Mouse (Mus musculus) intestine, embryonic 16.5 days (tissue): ENCODE data around the gene Cxcr6. TPM values are rescaled to one million over a fixed set of nuclear protein-coding genes. Genes with fewer than 3 reads are reported as not detected.

ENCODE experiments used
- ATAC-seq: fragments of 200-750 bp; cut with Nextera tagmentation; 2 replicates; pipeline ENCODE4 v1.8.0; 2017; ENCODE audit warnings: moderate TSS enrichment, moderate library complexity
- H3K27ac ChIP-seq: fragments of 300-500 bp; sonication (generic); 2 replicates; pipeline ENCODE4 v1.5.1; 2014; ENCODE audit warnings: mild to moderate bottlenecking, low read length
- H3K27me3 ChIP-seq: fragments of 300-500 bp; sonication (generic); replicated peaks from 2 replicates; pipeline ENCODE4 v1.6.1; 2014; ENCODE audit warnings: low read length, control low read depth, mixed read lengths; ENCODE audit not compliant: control insufficient read depth, insufficient read depth
- H3K36me3 ChIP-seq: fragments of 300-500 bp; sonication (generic); 2 replicates; pipeline ENCODE4 v1.6.1; 2014; ENCODE audit warnings: low read length, control low read depth; ENCODE audit not compliant: control insufficient read depth, insufficient read depth
- H3K4me1 ChIP-seq: fragments of 300-500 bp; sonication (generic); 2 replicates; pipeline ENCODE4 v1.6.1; 2014; ENCODE audit warnings: low read length, control low read depth, mixed read lengths; ENCODE audit not compliant: control insufficient read depth, insufficient read depth
- H3K4me2 ChIP-seq: fragments of 300-500 bp; sonication (generic); 2 replicates; pipeline ENCODE4 v1.6.1; 2014; ENCODE audit warnings: low read depth, low read length, control low read depth
- H3K4me3 ChIP-seq: fragments of 300-500 bp; sonication (generic); 2 replicates; pipeline ENCODE4 v1.5.1; 2014; ENCODE audit warnings: mild to moderate bottlenecking, low read length
- H3K9ac ChIP-seq: fragments of 300-500 bp; sonication (generic); 2 replicates; pipeline ENCODE4 v1.6.1; 2014; ENCODE audit warnings: low read depth, low read length
- H3K9me3 ChIP-seq: fragments of 300-500 bp; sonication (generic); 2 replicates; pipeline ENCODE4 v1.6.1; 2016; ENCODE audit warnings: low read length, control low read depth; ENCODE audit not compliant: control insufficient read depth
- WGBS: fragments of 180-500 bp; shearing (Covaris S2); extraction: QIAGEN DNeasy Blood & Tissue Kit; methylation state at CpG from one replicate; pipeline ENCODE4 v1.1.7; 2014; 5-methylcytosine and 5-hydroxymethylcytosine counted together
- polyA plus RNA-seq: library from polyadenylated mRNA; unstranded; fragments of >200 nt; fragmentation: Nextera tagmentation; extraction: Ambion mirVana; gene quantifications from 2 replicates; pipeline ENCODE4 v1.2.1, GENCODE M21; 2015

Cxcr6 gene
- polyA plus RNA-seq, 1 experiment from 2014 or later: 2.0 TPM

GRCm38 (mm10) chr9:123814326-123814725, 8.1 kb downstream of the Cxcr6 start:
- Histone ChIP-seq H3K27me3 (no peaks in the 10 kb centered on the region), H3K4me2 (no peak overlapping the region), H3K27ac (no peak overlapping the region), H3K4me1 (no peaks in the 10 kb centered on the region), H3K9me3 (no peaks in the 10 kb centered on the region), H3K9ac (no peak overlapping the region), H3K36me3 (0 out of 2 replicates have a peak, but pooled peaks cover 4% of the 10 kb centered on the region), H3K4me3 (no peak overlapping the region)
- no peak for ATAC-seq
- WGBS: 81% methylated on average over 2 of the region's 2 CpGs

GRCm38 (mm10) chr9:123814821-123815220, 8.5 kb downstream of the Cxcr6 start:
- H3K4me1 ChIP-seq: no peaks in the 10 kb centered on the region
- no peaks in the 10 kb centered on the region for H3K27me3 ChIP-seq
- H3K4me3 ChIP-seq: no peak overlapping the region
- no peak for ATAC-seq
- H3K4me2 ChIP-seq: no peak overlapping the region
- 85% methylated on average over 4 of the region's 4 CpGs for WGBS
- H3K27ac ChIP-seq: no peak overlapping the region
- H3K9ac ChIP-seq: no peak overlapping the region
- 0 out of 2 replicates have a peak, but pooled peaks cover 4% of the 10 kb centered on the region for H3K36me3 ChIP-seq
- no peaks in the 10 kb centered on the region for H3K9me3 ChIP-seq

GRCm38 (mm10) chr9:123815444-123815843, 9.2 kb downstream of the Cxcr6 start:
- no peak overlapping the region for H3K4me3 ChIP-seq
- no peak overlapping the region for H3K9ac ChIP-seq
- 87% methylated on average over 3 of the region's 3 CpGs for WGBS
- 0 out of 2 replicates have a peak, but pooled peaks cover 5% of the 10 kb centered on the region for H3K36me3 ChIP-seq
- no peaks in the 10 kb centered on the region for H3K27me3 ChIP-seq
- H3K4me1 ChIP-seq: no peaks in the 10 kb centered on the region
- no peak overlapping the region for H3K27ac ChIP-seq
- H3K9me3 ChIP-seq: no peaks in the 10 kb centered on the region
- H3K4me2 ChIP-seq: no peak overlapping the region
- ATAC-seq: no peak

GRCm38 (mm10) chr9:123815996-123816395, 9.7 kb downstream of the Cxcr6 start:
- Histone ChIP-seq H3K9ac (no peak overlapping the region), H3K4me2 (no peak overlapping the region), H3K27ac (no peak overlapping the region), H3K4me1 (no peaks in the 10 kb centered on the region), H3K36me3 (0 out of 2 replicates have a peak, but pooled peaks cover 7% of the 10 kb centered on the region), H3K4me3 (no peak overlapping the region), H3K9me3 (no peaks in the 10 kb centered on the region), H3K27me3 (no peaks in the 10 kb centered on the region)
- WGBS: 85% methylated on average over 1 of the region's 1 CpGs
- ATAC-seq: no peak

- Histone ChIP-seq H3K9me3 (no peaks in the 10 kb centered on the region), H3K4me1 (no peaks in the 10 kb centered on the region), H3K27me3 (no peaks in the 10 kb centered on the region), H3K4me2 (no peak overlapping the region), H3K9ac (no peak overlapping the region), H3K4me3 (no peak overlapping the region), H3K27ac (no peak overlapping the region), H3K36me3 (peaks cover 14% of the 10 kb centered on the region; the same call in 1 of the 2 replicates)
- ATAC-seq: no peak
- WGBS: 82% methylated on average over 2 of the region's 2 CpGs
Measured at GRCm38 (mm10) chr9:123818601-123819000, 12.3 kb downstream of the Cxcr6 start.

- WGBS: 85% methylated on average over 3 of the region's 3 CpGs
- Histone ChIP-seq H3K36me3 (peaks cover 14% of the 10 kb centered on the region), H3K4me2 (no peak overlapping the region), H3K9ac (no peak overlapping the region), H3K27me3 (no peaks in the 10 kb centered on the region), H3K9me3 (no peaks in the 10 kb centered on the region), H3K4me1 (no peaks in the 10 kb centered on the region), H3K27ac (no peak overlapping the region), H3K4me3 (no peak overlapping the region)
- no peak for ATAC-seq
Measured at GRCm38 (mm10) chr9:123826631-123827030, 20.4 kb downstream of the Cxcr6 start.

GRCm38 (mm10) chr9:123828916-123829315, 22.6 kb downstream of the Cxcr6 start:
- no peak overlapping the region for H3K4me3 ChIP-seq
- H3K27me3 ChIP-seq: no peaks in the 10 kb centered on the region
- no peak for ATAC-seq
- no peak overlapping the region for H3K4me2 ChIP-seq
- H3K27ac ChIP-seq: no peak overlapping the region
- peaks cover 8% of the 10 kb centered on the region; the same call in 1 of the 2 replicates for H3K36me3 ChIP-seq
- 90% methylated on average over 4 of the region's 4 CpGs for WGBS
- no peaks in the 10 kb centered on the region for H3K9me3 ChIP-seq
- H3K9ac ChIP-seq: no peak overlapping the region
- H3K4me1 ChIP-seq: no peaks in the 10 kb centered on the region

GRCm38 (mm10) chr9:123835851-123836250, 29.6 kb downstream of the Cxcr6 start:
- Histone ChIP-seq H3K27ac (no peak overlapping the region), H3K9me3 (no peaks in the 10 kb centered on the region), H3K27me3 (no peaks in the 10 kb centered on the region), H3K4me3 (no peak overlapping the region), H3K36me3 (peaks cover 3% of the 10 kb centered on the region), H3K4me1 (no peaks in the 10 kb centered on the region), H3K9ac (no peak overlapping the region), H3K4me2 (no peak overlapping the region)
- ATAC-seq: no peak
- 90% methylated on average over 3 of the region's 3 CpGs for WGBS

GRCm38 (mm10) chr9:123840243-123840642, 34.0 kb downstream of the Cxcr6 start:
- Histone ChIP-seq H3K9me3 (no peaks in the 10 kb centered on the region), H3K36me3 (no peaks in the 10 kb centered on the region; the same call in none of the 2 replicates), H3K4me3 (no peak overlapping the region), H3K9ac (no peak overlapping the region), H3K27me3 (no peaks in the 10 kb centered on the region), H3K4me2 (no peak overlapping the region), H3K27ac (no peak overlapping the region), H3K4me1 (no peaks in the 10 kb centered on the region)
- 89% methylated on average over 6 of the region's 6 CpGs for WGBS
- ATAC-seq: no peak

GRCm38 (mm10) chr9:123844468-123844867, 38.2 kb downstream of the Cxcr6 start:
- ATAC-seq: no peak
- H3K27ac ChIP-seq: no peak overlapping the region

More at GRCm38 (mm10) chr9:123844468-123844867, 38.2 kb downstream of the Cxcr6 start:
- no peaks in the 10 kb centered on the region for H3K9me3 ChIP-seq
- no peak overlapping the region for H3K4me3 ChIP-seq
- 84% methylated on average over 3 of the region's 3 CpGs for WGBS
- no peaks in the 10 kb centered on the region; the same call in none of the 2 replicates for H3K36me3 ChIP-seq
- no peak overlapping the region for H3K4me2 ChIP-seq
- H3K27me3 ChIP-seq: no peaks in the 10 kb centered on the region
- H3K4me1 ChIP-seq: peaks cover 3% of the 10 kb centered on the region; the same call in 1 of the 2 replicates
- no peak overlapping the region for H3K9ac ChIP-seq
